Mouse (Mus musculus): Measurements from ENCODE around the gene Rhcg. TPM values are rescaled to one million over a fixed set of nuclear protein-coding genes. Genes with fewer than 3 reads are reported as not detected.
A peak's percentile ranks its signal among the peaks of the same experiment; 100 is the strongest.

Gene Rhcg
- polyA plus RNA-seq, 1 experiment = 170 TPM

GRCm38 (mm10) chr7:79606766-79607165 lies 10.7 kb downstream of the Rhcg start:
- TF ChIP-seq CTCF (conservative IDR thresholded peaks at IDR 0.05; ENCODE audit: insufficient read depth, insufficient read length, low read depth, low read length) (no peak), POLR2A (IDR thresholded peaks at IDR 0.05; ENCODE audit: low read depth, low read length) (no peak)
- H3K4me3 ChIP-seq (ENCODE audit: insufficient read depth, low read depth, low read length) = no peak overlapping the region
- H3K27me3 ChIP-seq (replicated peaks; ENCODE audit: control insufficient read depth, insufficient read depth, low read length) = no peaks in the 10 kb centered on the region; the same call in none of the 2 replicates

GRCm38 (mm10) chr7:79602006-79602405 lies 15.5 kb downstream of the Rhcg start:
- Histone ChIP-seq H3K4me3 (ENCODE audit: insufficient read depth, low read depth, low read length) (no peak overlapping the region), H3K4me1 (ENCODE audit: control insufficient read depth, insufficient read depth, low read length) (no peaks in the 10 kb centered on the region), H3K36me3 (ENCODE audit: control insufficient read depth, insufficient read depth, low read length) (no peaks in the 10 kb centered on the region), H3K27me3 (replicated peaks; ENCODE audit: control insufficient read depth, insufficient read depth, low read length) (no peaks in the 10 kb centered on the region; the same call in 1 of the 2 replicates), H3K27ac (ENCODE audit: insufficient read depth, low read depth, low read length) (no peak overlapping the region)
- no peak for DNase-seq
- 53% methylated on average over 8 of the region's 8 CpGs for WGBS
- TF ChIP-seq POLR2A (IDR thresholded peaks at IDR 0.05; ENCODE audit: low read depth, low read length) (no peak), CTCF (conservative IDR thresholded peaks at IDR 0.05; ENCODE audit: insufficient read depth, insufficient read length, low read depth, low read length) (no peak)

More at GRCm38 (mm10) chr7:79606766-79607165, 10.7 kb downstream of the Rhcg start:
- Histone ChIP-seq H3K36me3 (ENCODE audit: control insufficient read depth, insufficient read depth, low read length) (no peaks in the 10 kb centered on the region), H3K27ac (ENCODE audit: insufficient read depth, low read depth, low read length) (no peak overlapping the region), H3K4me1 (ENCODE audit: control insufficient read depth, insufficient read depth, low read length) (no peaks in the 10 kb centered on the region)
- 29% methylated on average over 3 of the region's 3 CpGs for WGBS
- DNase-seq = no peak

- no peaks in the 10 kb centered on the region for H3K27me3 ChIP-seq (replicated peaks; ENCODE audit: control insufficient read depth, insufficient read depth, low read length)
- TF ChIP-seq CTCF (conservative IDR thresholded peaks at IDR 0.05; ENCODE audit: insufficient read depth, insufficient read length, low read depth, low read length) (no peak), POLR2A (IDR thresholded peaks at IDR 0.05; ENCODE audit: low read depth, low read length) (no peak)
- 79% methylated on average over 10 of the region's 10 CpGs for WGBS
- no peak overlapping the region for H3K27ac ChIP-seq (ENCODE audit: insufficient read depth, low read depth, low read length)
- H3K4me1 ChIP-seq (ENCODE audit: control insufficient read depth, insufficient read depth, low read length) = no peaks in the 10 kb centered on the region
- DNase-seq = no peak
- no peaks in the 10 kb centered on the region for H3K36me3 ChIP-seq (ENCODE audit: control insufficient read depth, insufficient read depth, low read length)
- H3K4me3 ChIP-seq (ENCODE audit: insufficient read depth, low read depth, low read length) = no peak overlapping the region
Measured at GRCm38 (mm10) chr7:79600122-79600521, 17.3 kb downstream of the Rhcg start.

GRCm38 (mm10) chr7:79594854-79595253 lies 22.6 kb downstream of the Rhcg start:
- Histone ChIP-seq H3K27ac (ENCODE audit: insufficient read depth, low read depth, low read length) (no peak overlapping the region), H3K27me3 (replicated peaks; ENCODE audit: control insufficient read depth, insufficient read depth, low read length) (peaks cover 1% of the 10 kb centered on the region; the same call in 1 of the 2 replicates), H3K4me3 (ENCODE audit: insufficient read depth, low read depth, low read length) (no peak overlapping the region), H3K36me3 (ENCODE audit: control insufficient read depth, insufficient read depth, low read length) (no peaks in the 10 kb centered on the region), H3K4me1 (ENCODE audit: control insufficient read depth, insufficient read depth, low read length) (no peaks in the 10 kb centered on the region)
- WGBS = 13% methylated on average over 7 of the region's 7 CpGs
- peak; percentile 62 for DNase-seq
- TF ChIP-seq POLR2A (IDR thresholded peaks at IDR 0.05; ENCODE audit: low read depth, low read length) = no peak
- peak; percentile 96 for TF ChIP-seq CTCF (conservative IDR thresholded peaks at IDR 0.05; ENCODE audit: insufficient read depth, insufficient read length, low read depth, low read length)

- WGBS = 6% methylated on average over 42 of the region's 42 CpGs
- Histone ChIP-seq H3K27me3 (replicated peaks; ENCODE audit: control insufficient read depth, insufficient read depth, low read length) (peaks cover 1% of the 10 kb centered on the region; the same call in 1 of the 2 replicates), H3K4me3 (ENCODE audit: insufficient read depth, low read depth, low read length) (no peak overlapping the region), H3K4me1 (ENCODE audit: control insufficient read depth, insufficient read depth, low read length) (no peaks in the 10 kb centered on the region), H3K36me3 (ENCODE audit: control insufficient read depth, insufficient read depth, low read length) (no peaks in the 10 kb centered on the region), H3K27ac (ENCODE audit: insufficient read depth, low read depth, low read length) (no peak overlapping the region)
- TF ChIP-seq POLR2A (IDR thresholded peaks at IDR 0.05; ENCODE audit: low read depth, low read length) = no peak
- no peak for TF ChIP-seq CTCF (conservative IDR thresholded peaks at IDR 0.05; ENCODE audit: insufficient read depth, insufficient read length, low read depth, low read length)
- DNase-seq = no peak
Measured at GRCm38 (mm10) chr7:79591812-79592731, 25.4 kb downstream of the Rhcg start.

GRCm38 (mm10) chr7:79590560-79591110 lies 26.8 kb downstream of the Rhcg start:
- Histone ChIP-seq H3K36me3 (ENCODE audit: control insufficient read depth, insufficient read depth, low read length) (no peaks in the 10 kb centered on the region), H3K27ac (ENCODE audit: insufficient read depth, low read depth, low read length) (no peak overlapping the region), H3K27me3 (replicated peaks; ENCODE audit: control insufficient read depth, insufficient read depth, low read length) (peaks cover 1% of the 10 kb centered on the region; the same call in 1 of the 2 replicates), H3K4me1 (ENCODE audit: control insufficient read depth, insufficient read depth, low read length) (no peaks in the 10 kb centered on the region), H3K4me3 (ENCODE audit: insufficient read depth, low read depth, low read length) (no peak overlapping the region)
- DNase-seq = no peak
- WGBS = 26% methylated on average over 3 of the region's 3 CpGs
- TF ChIP-seq CTCF (conservative IDR thresholded peaks at IDR 0.05; ENCODE audit: insufficient read depth, insufficient read length, low read depth, low read length) (no peak), POLR2A (IDR thresholded peaks at IDR 0.05; ENCODE audit: low read depth, low read length) (no peak)

All from kidney, adult 2 months (tissue).